Mouse (Mus musculus) CD4-positive, CD25-positive, alpha-beta regulatory T cell, adult 4 months (primary cell): ENCODE measurements around the gene Msh4. TPM values are rescaled to one million over a fixed set of nuclear protein-coding genes. Genes with fewer than 3 reads are reported as not detected.
"Not testable (repeated sequence)": the region's sequence is repeated elsewhere in the genome, so short reads cannot be mapped to it uniquely, and the experiment has no call there.

Experiments
- ATAC-seq: one replicate; pipeline ENCODE4 v1.8.0; 2017
- polyA plus RNA-seq, 2 experiments: library from polyadenylated mRNA; unstranded; fragments of 100-300 nt; shearing (Covaris generic); gene quantifications; one replicate each; pipeline ENCODE4 v1.2.1; 2017

Gene Msh4
- polyA plus RNA-seq, 2 experiments from 2014 or later: not detected

GRCm38 (mm10) chr3:153911197-153911881, 5.4 kb upstream of the Msh4 start:
- ATAC-seq: peak; percentile 14

DNA sequence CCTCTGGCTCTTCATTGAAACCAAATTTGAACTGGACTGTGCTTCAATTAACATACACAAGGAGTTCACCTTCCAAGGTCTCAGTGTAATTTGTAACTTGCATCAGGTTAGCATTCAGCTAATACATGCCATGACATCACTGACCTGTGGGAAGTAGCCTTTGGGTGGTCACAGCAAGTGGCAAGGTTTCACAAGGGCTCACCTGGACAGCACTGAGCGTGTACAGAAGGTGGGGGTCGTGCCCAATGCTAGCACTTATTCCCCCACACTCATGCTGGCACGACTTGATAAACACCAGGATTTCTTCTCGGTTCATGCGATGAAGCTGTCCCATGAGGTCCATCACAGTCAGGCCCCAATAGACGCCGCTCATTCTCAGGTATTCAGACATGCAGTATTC, 4.6 kb upstream of the Msh4 start:
- ATAC-seq: no peak

DNA sequence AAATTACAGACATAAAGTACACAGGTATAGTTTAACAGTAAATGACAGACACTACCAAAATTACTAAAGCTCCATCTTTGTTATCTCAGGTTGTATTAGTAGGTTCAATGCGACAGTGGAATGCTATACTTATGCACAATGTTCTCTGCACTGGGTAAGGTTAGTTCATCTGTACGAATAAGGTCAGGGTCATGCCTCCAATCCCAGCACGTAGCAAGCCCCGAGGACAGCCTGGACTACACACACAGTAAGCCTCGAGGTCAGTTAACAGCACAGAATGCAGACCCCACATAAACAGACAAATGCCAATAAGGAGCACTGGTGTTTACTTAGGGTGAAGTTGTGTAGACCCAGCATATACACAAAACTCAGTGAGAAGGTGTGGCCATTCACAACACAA, 3.0 kb upstream of the Msh4 start:
- no peak for ATAC-seq

GRCm38 (mm10) chr3:153905251-153906135, 445 bp downstream of the Msh4 start:
- ATAC-seq: no peak

GRCm38 (mm10) chr3:153904586-153904985, 1.4 kb downstream of the Msh4 start:
- no peak for ATAC-seq

GRCm38 (mm10) chr3:153902595-153902994, 3.3 kb downstream of the Msh4 start:
- ATAC-seq: no peak

- no peak for ATAC-seq
Observed at GRCm38 (mm10) chr3:153901904-153902303, 4.0 kb downstream of the Msh4 start.

- ATAC-seq: no peak
Observed at GRCm38 (mm10) chr3:153897216-153897615, 8.7 kb downstream of the Msh4 start.

DNA sequence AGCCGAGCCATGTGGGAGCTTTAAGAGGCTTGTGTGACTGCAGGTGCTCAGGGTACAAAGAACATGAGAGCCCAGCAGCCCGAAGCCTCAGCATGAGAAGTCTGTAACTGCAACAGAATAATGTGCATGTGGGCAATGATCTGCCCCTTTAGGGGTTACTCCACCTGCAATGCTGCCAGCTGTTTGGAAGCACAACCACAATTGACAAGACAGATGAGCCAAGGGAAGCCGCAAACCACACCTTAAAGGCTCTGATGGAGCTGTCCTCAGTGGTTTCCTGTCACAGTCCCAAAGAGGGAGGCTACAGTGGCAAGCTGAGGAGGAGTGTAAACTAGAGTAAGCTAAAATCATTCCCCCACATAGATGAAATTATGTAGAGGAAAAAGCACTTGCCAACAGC, 10.5 kb downstream of the Msh4 start:
- peak; percentile 67 for ATAC-seq

DNA sequence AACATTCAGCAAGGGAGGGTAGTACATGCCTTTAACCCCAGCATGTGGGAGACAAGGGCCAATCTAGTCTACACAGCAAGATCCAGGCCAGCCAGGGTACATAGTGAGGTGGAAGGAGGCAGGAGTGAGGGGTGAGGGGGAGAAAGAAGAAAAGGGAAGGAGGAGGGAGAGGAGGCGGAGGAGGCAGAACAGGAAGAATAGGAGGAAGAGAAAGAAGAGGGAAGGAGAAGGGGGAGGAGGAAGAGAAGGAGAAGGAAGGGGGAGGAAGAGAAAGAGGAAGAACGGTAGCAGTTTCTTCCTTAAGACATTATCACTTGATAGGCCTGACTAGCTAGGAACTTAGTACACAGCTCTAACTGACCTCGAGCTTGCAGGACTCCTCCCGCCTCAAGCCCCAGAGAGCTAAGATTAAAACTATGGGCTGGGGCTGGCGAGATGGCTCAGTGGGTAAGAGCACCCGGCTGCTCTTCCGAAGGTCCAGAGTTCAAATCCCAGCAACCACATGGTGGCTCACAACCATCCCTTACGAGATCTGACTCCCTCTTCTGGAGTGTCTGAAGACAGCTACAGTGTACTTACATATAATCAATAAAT, 16.7 kb downstream of the Msh4 start:
- no peak for ATAC-seq

- ATAC-seq: no peak
Observed at GRCm38 (mm10) chr3:153888141-153888540, 17.8 kb downstream of the Msh4 start.

DNA sequence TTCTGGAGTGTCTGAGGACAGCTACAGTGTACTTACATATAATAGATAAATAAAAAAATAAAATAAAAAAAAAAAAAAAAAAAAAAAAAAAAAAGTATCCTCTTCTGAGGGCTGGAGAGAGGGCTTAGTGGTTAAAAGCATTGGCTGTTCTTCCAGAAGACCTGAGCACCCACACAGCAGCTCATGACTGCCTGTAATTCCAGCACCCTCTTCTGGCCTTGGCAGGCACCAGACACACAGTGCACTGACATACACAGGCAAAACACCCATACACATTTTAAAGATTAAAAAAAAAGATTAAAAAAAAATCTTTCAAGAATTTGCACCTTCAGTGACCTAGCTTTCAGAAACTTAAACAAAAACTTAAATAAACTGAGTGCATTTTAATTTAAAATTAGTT, 19.6 kb downstream of the Msh4 start:
- ATAC-seq: no peak

DNA sequence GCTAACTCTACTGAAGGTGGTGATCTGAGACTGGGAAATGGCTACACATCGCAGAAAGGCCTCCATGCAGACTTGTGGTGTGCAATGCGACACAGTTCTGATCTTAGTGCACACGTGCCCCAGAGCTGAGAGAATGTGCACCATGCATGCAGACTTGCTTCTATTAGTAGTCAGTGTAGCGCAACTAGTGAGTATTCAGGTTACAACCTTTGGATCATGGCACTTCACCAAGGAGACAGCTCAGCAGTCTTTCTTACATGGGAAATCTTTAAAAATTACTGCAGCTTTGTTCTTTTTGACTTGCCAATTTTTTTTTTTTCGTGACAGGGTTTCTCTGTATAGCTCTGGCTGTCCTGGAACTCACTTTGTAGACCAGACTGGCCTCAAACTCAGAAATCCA, 34.5 kb downstream of the Msh4 start:
- no peak for ATAC-seq

DNA sequence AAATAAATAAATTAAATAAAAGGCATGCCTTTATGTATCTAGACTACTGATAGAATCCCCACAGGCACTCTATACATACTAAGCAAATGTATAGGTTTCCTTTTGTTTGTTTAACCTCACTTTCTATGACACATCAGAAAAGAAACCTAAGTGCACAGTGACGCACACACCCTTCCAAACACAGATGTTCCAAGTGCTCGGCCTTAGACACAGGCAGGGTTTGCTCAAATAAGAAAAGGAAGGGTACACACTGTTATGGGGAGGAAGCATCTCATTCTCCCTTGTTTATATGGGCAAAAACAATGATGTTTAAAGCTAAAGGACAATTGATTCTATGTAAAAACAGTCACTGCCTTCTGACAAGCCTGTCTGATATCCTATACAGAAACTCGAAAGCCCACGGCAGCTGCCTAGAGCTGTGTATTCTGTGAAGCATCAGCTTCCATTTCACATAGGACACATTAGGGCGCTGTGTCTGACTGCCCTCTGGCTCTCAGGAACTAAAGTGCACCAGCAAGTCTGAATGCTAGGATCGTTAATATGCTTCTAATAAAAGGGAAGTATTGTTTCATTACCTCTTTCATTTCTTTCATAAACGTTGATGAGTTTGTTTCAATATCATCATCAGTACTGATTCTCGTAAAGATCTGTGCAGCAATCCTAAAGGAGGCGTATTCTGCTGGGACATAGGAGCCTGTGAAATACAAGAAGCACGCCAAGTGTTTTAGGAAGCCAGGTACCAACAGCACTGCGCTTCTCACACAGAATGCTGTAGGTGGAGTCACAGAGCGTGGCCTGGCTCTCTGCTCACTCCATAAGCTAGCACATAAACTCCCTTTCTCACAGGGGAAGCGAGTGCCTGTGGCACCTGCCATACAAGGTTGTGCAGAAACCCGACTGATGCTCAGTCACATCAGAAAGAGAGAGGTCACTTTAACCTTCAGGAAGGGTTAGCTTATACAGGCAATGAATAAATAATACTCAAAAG, 38.5 kb downstream of the Msh4 start:
- no peak for ATAC-seq

- ATAC-seq: no peak
Observed at GRCm38 (mm10) chr3:153864636-153865429, 41.1 kb downstream of the Msh4 start.

DNA sequence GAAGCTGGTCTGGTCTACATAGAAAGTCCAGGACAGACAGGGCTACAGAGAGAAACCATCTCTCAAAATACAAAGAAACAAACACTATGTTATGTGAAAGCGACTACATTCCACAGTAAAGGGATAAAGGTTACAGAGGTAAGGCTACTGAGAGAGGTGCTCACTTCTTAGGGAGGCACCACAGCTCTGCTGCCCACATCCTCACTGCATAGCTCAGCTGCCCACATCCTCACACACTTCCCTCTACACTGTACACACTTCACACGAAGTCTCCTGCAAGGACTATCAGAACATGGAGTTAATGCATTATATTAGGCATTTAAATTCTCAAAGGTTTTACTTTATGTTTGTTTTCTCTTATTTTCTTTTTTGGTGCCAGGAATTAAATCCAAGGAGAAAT, 42.1 kb downstream of the Msh4 start:
- ATAC-seq: no peak

- not testable (repeated sequence) for ATAC-seq
Observed at GRCm38 (mm10) chr3:153860392-153860791, 45.5 kb downstream of the Msh4 start.

DNA sequence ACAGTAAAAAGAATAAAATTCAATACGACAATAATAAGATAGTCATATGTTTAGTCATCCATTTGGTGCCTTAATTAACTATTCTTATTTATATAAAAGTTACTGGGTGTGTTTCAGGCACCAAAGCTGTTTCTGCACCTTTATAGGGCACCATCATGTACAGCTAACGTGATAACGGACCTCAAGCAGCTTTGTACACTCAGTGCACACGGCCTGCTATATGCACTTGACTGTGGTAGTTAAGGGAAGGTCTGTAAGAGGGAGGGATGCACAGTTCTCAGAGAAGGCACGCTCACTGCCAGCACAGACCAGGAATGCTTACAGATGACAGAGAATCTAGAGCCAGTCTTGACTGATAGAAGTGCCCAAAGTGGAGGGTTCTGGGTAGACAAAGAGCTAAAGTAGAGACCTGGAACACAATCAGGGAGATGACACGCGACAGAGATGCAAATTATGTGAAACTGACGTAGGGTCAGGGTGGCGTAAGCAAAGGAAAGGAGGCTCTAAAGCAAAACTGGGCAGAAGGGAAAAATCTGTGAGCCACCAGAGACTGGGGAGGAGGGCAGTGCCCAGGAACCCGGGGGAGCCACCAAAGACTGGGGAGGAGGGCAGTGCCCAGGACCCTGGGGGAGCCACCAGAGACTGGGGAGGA, 47.5 kb downstream of the Msh4 start:
- no peak for ATAC-seq

DNA sequence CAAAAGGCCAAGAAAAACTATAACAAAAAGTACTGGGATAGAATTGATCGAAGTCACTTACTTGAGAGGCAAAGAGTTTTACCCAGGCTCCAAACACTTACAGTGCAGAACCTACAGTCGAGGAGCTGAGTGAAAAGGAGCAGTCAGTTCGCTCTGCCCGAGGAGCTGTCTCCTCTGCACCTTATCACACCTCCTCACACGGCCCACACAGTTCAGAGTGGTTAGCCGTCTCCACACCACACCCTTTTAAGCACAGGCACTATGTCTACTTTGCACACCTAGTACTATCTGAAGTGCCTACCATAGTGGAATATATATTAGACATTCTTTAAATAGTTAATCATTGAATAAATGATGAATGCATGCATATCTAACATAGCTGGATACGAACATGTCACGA, 53.7 kb downstream of the Msh4 start:
- no peak for ATAC-seq

GRCm38 (mm10) chr3:153850759-153851158, 55.2 kb downstream of the Msh4 start:
- ATAC-seq: no peak
